Mouse (Mus musculus) forebrain, embryonic 10.5 days (tissue): ENCODE measurements around the gene Fam129b. TPM values are rescaled to one million over a fixed set of nuclear protein-coding genes. Genes with fewer than 3 reads are reported as not detected.
"Not testable (repeated sequence)": the region's sequence is repeated elsewhere in the genome, so short reads cannot be mapped to it uniquely, and the experiment has no call there.

Experiments used
- DNase-seq: peaks from one replicate; pipeline ENCODE4 v3.0.0-alpha.2; 2017; ENCODE audit warnings: low spot score; ENCODE audit errors: extremely low spot score
- H3K27ac ChIP-seq: fragments of 300-500 bp; sonication (generic); 2 replicates; pipeline ENCODE4 v1.5.1; 2016; ENCODE audit warnings: mild to moderate bottlenecking
- H3K27me3 ChIP-seq: fragments of 300-500 bp; sonication (generic); 2 replicates; pipeline ENCODE4 v1.6.1; 2016; ENCODE audit warnings: mild to moderate bottlenecking; ENCODE audit not compliant: poor library complexity, severe bottlenecking
- H3K36me3 ChIP-seq: fragments of 300-500 bp; sonication (generic); replicated peaks from 2 replicates; pipeline ENCODE4 v1.6.1; 2016; ENCODE audit warnings: mild to moderate bottlenecking, moderate library complexity
- H3K4me1 ChIP-seq: fragments of 300-500 bp; sonication (generic); 2 replicates; pipeline ENCODE4 v1.6.1; 2016
- H3K4me3 ChIP-seq: fragments of 300-500 bp; sonication (generic); 2 replicates; pipeline ENCODE4 v1.5.1; 2016; ENCODE audit warnings: mild to moderate bottlenecking, moderate library complexity
- H3K9me3 ChIP-seq: fragments of 300-500 bp; sonication (generic); 2 replicates; pipeline ENCODE4 v1.6.1; 2016; ENCODE audit warnings: mild to moderate bottlenecking, moderate library complexity
- WGBS: fragments of 180-500 bp; shearing (Covaris S2); methylation state at CpG from one replicate; pipeline ENCODE4 v1.1.7; 2016; 5-methylcytosine and 5-hydroxymethylcytosine counted together
- polyA plus RNA-seq: library from polyadenylated mRNA; unstranded; fragments of >200 nt; fragmentation: Nextera tagmentation; extraction: Ambion mirVana; gene quantifications from 2 replicates; pipeline ENCODE4 v1.2.1, GENCODE M21; 2016

The Fam129b gene
- polyA plus RNA-seq, 1 experiment from 2014 or later: 25.3 TPM

DNA sequence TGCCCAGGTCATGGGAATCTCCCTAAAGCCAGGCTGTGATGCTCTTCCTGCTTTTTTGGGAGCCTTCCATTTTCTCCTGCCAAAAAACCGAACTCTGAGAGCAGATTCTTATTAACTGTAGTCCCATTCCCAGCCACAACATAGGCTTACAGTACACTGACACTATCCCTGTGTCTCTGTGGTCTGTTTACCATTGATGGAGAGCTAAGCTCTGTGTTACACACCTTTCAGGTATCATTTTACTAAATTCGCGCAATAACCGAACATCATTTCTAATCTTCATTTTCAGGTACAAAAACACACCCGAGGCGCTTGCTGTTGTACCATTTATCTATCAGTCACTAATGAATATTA is 28.5 kb upstream of the Fam129b start:
- peak overlapping the region; percentile 88 for H3K4me3 ChIP-seq
- peaks cover 34% of the 10 kb centered on the region for H3K4me1 ChIP-seq
- H3K27ac ChIP-seq: peak overlapping the region; percentile 87; the same call in 1 of the 2 replicates
- H3K36me3 ChIP-seq: no peaks in the 10 kb centered on the region
- 46% methylated on average over 6 of the region's 6 CpGs for WGBS
- H3K27me3 ChIP-seq: peaks cover 32% of the 10 kb centered on the region
- no peaks in the 10 kb centered on the region for H3K9me3 ChIP-seq
- no peak for DNase-seq

DNA sequence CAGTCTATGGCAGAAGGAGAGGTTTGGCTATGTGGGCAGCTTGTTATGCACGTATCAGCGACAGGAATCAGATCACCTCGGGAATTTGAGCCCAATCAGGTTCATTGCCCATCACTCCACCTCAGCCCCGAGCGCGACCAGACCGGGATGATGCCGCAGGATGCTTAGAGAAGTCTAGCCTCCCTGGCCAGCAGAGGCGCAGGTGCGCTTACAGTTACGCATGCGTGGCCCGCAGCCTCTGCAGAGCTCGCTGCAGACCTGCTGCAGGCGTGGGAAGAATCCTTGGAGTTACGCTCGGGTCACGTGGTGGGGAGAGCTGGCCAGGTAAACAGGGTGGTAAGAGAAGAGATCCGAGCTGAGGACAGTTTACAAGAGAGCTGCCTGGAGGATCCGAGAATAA is 23.8 kb upstream of the Fam129b start:
- peaks cover 17% of the 10 kb centered on the region for H3K4me1 ChIP-seq
- no peaks in the 10 kb centered on the region for H3K36me3 ChIP-seq
- 2% methylated on average over 20 of the region's 20 CpGs for WGBS
- no peak overlapping the region for H3K27ac ChIP-seq
- peak; percentile 43 for DNase-seq
- peaks cover 26% of the 10 kb centered on the region for H3K27me3 ChIP-seq
- no peaks in the 10 kb centered on the region for H3K9me3 ChIP-seq
- peak overlapping the region; percentile 31 for H3K4me3 ChIP-seq

DNA sequence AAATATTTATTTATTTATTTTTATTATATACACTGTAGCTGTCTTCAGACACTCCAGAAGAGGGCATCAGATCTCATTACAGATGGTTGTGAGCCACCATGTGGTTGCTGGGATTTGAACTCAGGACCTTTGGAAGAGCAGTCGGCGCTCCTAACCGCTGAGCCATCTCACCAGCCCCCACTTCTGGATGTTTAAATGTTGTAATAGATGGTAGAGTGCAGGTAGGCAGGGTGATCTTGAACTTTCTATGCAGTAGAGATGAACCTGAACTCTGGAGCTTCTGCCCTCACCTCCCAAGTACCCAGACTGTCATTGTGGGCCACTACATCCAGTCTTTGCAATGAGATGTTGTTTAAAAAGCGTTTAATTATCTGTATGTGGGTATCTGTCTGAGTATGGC is 22.2 kb upstream of the Fam129b start:
- H3K4me3 ChIP-seq, H3K27ac ChIP-seq, H3K9me3 ChIP-seq, H3K36me3 ChIP-seq, DNase-seq: not testable (repeated sequence)
- H3K4me1 ChIP-seq: peaks cover 16% of the 10 kb centered on the region
- peaks cover 26% of the 10 kb centered on the region for H3K27me3 ChIP-seq
- WGBS: 66% methylated on average over 4 of the region's 4 CpGs

DNA sequence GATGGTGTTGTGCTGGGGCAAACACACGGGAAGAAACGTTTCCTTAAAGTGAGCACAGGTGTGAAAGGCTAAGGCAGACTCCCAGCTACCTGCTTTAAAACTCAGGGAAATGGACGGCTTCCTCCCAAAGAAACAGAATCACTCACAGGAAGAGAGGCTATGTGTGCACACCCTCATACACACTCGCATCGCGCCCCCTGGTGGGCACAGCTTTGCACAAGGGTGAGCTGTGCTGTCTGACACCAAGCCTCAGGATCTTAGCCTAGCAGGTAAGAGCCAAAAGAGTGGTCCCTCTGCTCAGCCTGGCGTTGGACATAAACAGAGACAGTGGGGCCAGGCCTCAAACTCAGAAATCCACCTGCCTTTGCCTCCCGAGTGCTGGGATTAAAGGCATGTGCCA is 21.7 kb upstream of the Fam129b start:
- peaks cover 26% of the 10 kb centered on the region for H3K27me3 ChIP-seq
- H3K27ac ChIP-seq: no peak overlapping the region
- peak; percentile 85 for DNase-seq
- no peak overlapping the region for H3K4me3 ChIP-seq
- WGBS: 10% methylated on average over 8 of the region's 8 CpGs
- H3K36me3 ChIP-seq: no peaks in the 10 kb centered on the region
- no peaks in the 10 kb centered on the region for H3K9me3 ChIP-seq
- peaks cover 16% of the 10 kb centered on the region for H3K4me1 ChIP-seq

DNA sequence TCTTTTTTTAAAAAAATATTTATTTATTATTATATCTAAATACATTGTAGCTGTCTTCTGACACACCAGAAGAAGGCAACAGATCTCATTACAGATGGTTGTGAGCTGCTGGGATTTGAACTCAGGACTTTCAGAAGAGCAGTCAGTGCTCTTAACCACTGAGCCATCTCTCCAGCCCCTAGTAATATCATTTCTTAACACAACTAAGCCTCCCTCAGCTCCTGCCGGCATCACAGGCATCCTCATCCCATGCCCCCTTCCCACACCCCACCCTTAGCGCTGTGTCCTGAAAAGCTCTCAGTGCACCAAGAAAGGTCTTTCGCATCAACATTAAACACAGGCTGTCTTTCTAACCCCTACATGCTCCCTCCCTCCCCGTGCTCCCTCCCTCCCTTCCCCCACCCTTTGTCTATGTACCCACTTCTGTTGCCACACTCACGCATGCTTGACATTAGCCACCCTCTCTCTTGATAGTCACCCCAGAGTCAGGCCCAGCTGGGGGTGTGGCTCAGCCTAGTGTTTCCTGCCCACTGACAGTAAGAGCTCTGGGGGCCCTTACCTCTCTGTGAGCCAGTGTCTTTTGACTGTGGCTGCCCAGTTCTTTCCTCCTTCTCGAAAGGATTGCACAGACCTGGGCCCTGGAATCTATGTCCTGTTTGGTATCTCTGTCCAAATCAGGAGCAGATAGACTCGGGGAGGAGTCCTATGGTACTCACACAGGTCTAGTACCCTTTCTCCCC is 20.7 kb upstream of the Fam129b start:
- H3K27ac ChIP-seq: no peak overlapping the region
- no peaks in the 10 kb centered on the region for H3K9me3 ChIP-seq
- H3K36me3 ChIP-seq: no peaks in the 10 kb centered on the region
- DNase-seq: no peak
- no peak overlapping the region for H3K4me3 ChIP-seq
- H3K27me3 ChIP-seq: peaks cover 26% of the 10 kb centered on the region
- WGBS: 75% methylated on average over 7 of the region's 7 CpGs
- peaks cover 16% of the 10 kb centered on the region for H3K4me1 ChIP-seq

DNA sequence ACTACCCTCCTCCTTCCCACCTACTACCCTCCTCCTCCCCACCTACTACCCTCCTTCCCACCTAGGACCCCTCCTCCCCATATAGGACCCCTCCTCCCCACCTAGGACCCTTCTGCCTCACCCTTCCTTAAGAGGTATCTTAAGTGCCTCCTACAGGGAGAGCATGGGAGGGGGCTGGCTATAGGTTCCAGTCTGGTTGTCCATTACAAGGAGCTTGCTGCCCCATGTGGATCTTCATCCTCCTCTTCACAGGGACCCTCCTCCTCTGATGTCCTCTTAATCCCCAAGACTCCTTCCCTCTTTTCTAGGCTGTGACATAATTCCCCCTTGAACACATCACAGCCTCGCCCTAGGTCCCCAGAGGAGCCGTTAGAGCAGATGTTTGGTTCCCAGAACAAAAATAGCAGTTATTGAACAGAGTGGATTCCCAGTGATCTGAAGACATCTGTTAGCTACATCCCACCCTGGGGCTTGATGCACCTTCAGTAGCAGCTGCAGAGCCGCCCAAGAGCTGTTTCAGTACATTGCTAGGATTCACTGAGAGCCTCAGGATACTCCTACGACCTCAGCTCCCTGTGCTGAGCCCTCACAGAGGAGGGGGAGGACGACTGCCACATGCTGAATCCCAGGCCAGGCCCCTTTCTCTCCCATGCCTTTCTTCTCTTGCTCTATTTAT is 20.0 kb upstream of the Fam129b start:
- H3K27me3 ChIP-seq: peaks cover 21% of the 10 kb centered on the region
- no peak overlapping the region for H3K4me3 ChIP-seq
- no peaks in the 10 kb centered on the region for H3K9me3 ChIP-seq
- no peak overlapping the region for H3K27ac ChIP-seq
- no peaks in the 10 kb centered on the region for H3K36me3 ChIP-seq
- H3K4me1 ChIP-seq: peaks cover 13% of the 10 kb centered on the region
- WGBS: 53% methylated on average over 5 of the region's 5 CpGs
- no peak for DNase-seq

DNA sequence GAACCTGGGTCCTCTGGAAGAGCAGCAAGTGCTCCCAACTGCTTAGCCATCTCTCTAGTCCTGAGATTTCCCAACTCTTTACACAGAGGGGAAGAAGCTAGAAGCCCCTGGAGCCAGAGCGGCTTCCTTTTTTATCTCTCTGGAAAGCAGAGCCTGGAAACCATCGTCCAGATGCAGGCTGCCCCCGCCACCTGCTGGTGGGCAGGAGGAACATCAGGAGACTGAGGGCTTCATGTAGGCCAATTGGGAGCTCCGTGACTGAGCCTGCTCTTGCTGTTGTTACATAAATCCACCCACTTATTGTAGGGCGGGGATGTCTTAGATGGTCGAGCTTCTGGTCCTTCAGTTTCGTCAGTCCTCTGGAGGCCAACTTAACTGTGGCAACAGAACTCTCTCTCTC is 18.3 kb upstream of the Fam129b start:
- H3K4me3 ChIP-seq: no peak overlapping the region; the same call in 1 of the 2 replicates
- no peak overlapping the region for H3K27ac ChIP-seq
- no peaks in the 10 kb centered on the region for H3K9me3 ChIP-seq
- H3K4me1 ChIP-seq: peaks cover 4% of the 10 kb centered on the region
- DNase-seq: peak; percentile 84
- WGBS: 2% methylated on average over 7 of the region's 7 CpGs
- H3K36me3 ChIP-seq: no peaks in the 10 kb centered on the region
- peaks cover 4% of the 10 kb centered on the region for H3K27me3 ChIP-seq

DNA sequence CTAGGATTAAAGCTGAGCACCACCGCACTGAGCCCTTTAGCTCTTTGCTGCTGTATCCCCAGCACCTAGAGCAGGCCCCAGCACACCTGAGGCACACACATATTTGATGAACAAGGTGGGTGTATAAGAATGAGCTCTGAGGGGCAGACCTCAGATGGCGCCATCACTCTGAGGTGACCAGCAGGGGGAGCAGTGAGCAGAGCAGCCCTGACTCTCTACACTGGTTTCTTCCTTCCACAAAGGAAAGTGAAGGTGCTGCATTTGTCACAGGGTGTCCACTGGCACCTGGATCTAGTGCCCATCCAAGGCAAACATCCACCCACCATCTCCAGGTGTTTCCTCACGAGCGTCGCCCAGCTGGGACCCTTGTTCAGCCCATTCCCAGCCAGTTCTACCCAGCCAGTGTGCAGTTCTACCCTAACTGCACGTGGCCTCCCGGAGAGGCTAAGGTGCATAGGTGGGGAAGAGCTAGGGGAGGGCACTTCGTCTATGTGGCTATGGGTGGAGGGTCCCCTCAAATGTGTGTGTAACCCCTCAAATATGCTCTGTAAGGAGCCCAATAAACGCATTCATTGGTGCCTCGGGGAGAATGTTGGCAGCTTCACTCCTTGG is 16.8 kb upstream of the Fam129b start:
- H3K4me3 ChIP-seq: no peak overlapping the region
- no peaks in the 10 kb centered on the region for H3K36me3 ChIP-seq
- no peaks in the 10 kb centered on the region for H3K9me3 ChIP-seq
- H3K27ac ChIP-seq: no peak overlapping the region
- no peaks in the 10 kb centered on the region for H3K27me3 ChIP-seq
- DNase-seq: peak; percentile 57
- peaks cover 4% of the 10 kb centered on the region; the same call in 1 of the 2 replicates for H3K4me1 ChIP-seq
- WGBS: 46% methylated on average over 10 of the region's 10 CpGs

DNA sequence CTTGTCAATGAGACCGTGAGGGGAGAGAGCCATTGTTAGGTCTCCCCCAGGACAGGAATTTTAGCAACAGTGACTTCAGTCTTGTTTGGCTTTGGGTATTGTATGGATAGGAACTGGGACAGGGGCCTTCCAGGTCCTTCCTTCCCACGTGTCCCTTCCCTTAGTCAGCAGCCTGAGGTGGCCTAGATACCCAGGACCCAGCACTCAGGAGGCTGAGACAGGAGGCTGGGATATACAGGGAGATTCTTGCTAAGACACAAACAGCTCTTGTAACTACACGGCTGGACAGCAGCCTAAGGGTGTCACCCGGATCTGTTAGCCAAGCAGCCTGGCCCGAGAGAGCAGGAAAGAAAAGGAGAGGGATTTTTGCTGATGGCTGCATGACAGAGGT is 16.3 kb upstream of the Fam129b start:
- Histone ChIP-seq H3K27ac (no peak overlapping the region; the same call in 1 of the 2 replicates), H3K36me3 (no peaks in the 10 kb centered on the region), H3K9me3 (no peaks in the 10 kb centered on the region), H3K4me3 (no peak overlapping the region), H3K27me3 (no peaks in the 10 kb centered on the region), H3K4me1 (peaks cover 4% of the 10 kb centered on the region; the same call in 1 of the 2 replicates)
- DNase-seq: no peak
- WGBS: 75% methylated on average over 5 of the region's 5 CpGs

DNA sequence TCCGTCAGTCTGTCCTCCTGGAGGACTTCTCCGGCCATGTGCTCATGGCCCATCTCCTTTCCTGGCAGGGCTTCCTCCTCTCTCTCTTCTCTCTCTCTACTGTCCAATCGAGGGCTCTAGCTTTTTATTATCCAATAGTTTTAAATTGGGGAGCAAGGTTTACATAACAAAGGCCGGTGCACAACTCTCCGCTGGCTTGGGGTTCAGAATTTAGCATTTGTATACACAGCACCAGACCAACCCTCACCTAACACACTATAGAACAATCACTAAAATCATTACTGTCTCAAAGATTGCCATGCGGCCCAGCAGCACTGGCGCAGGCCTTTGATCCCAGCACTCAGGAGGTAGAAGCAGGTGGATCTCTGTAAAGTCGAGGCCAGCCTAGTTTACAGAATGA is 15.1 kb upstream of the Fam129b start:
- H3K27me3 ChIP-seq: no peaks in the 10 kb centered on the region
- no peak overlapping the region for H3K27ac ChIP-seq
- H3K36me3 ChIP-seq: no peaks in the 10 kb centered on the region
- WGBS: 84% methylated on average over 8 of the region's 8 CpGs
- H3K9me3 ChIP-seq: no peaks in the 10 kb centered on the region
- no peak for DNase-seq
- H3K4me3 ChIP-seq: no peak overlapping the region
- peaks cover 4% of the 10 kb centered on the region; the same call in 1 of the 2 replicates for H3K4me1 ChIP-seq

DNA sequence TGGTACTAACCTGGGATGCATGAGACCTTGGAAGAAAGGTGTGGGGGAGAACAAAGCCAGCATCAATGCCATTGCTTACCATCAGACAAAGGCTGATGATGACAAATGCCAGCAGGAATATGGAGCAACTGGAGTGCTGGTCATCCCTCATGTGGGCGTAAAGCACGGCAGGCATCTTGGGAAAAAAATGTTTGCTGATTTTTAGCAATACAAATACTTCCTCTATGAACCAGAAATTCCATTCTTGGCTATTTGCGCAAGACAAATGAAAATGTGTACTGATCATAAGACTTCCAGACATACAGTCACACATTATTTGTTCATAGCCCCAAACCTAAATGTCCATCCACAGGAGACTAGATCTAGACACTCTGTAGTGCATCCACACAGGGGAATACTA is 12.6 kb upstream of the Fam129b start:
- DNase-seq: no peak
- Histone ChIP-seq H3K9me3 (no peaks in the 10 kb centered on the region), H3K36me3 (no peaks in the 10 kb centered on the region), H3K4me1 (no peaks in the 10 kb centered on the region), H3K27me3 (no peaks in the 10 kb centered on the region), H3K4me3 (no peak overlapping the region), H3K27ac (no peak overlapping the region)
- WGBS: 92% methylated on average over 3 of the region's 3 CpGs

DNA sequence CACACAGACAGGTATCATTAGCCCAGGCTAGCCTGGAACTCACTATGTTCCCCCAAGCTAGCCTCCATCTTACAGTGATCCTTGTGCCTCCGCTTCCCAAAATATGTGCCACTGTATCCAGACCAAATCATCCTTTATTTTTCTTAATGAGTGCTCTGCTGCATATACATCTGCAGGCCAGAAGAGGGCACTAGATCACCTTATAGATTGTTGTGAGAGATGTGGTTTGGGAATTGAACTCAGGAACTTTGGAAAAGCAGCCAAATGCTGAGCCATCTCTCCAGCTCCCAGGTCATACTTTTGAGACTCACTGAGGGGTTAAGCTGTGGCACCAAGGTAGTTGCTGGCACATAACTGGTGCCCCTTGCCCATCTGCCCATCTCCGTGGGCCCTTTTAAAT is 11.2 kb upstream of the Fam129b start:
- 67% methylated on average over 2 of the region's 2 CpGs for WGBS
- DNase-seq: no peak
- H3K36me3 ChIP-seq: no peaks in the 10 kb centered on the region
- no peak overlapping the region for H3K27ac ChIP-seq
- H3K4me1 ChIP-seq: no peaks in the 10 kb centered on the region
- H3K4me3 ChIP-seq: no peak overlapping the region
- no peaks in the 10 kb centered on the region for H3K9me3 ChIP-seq
- no peaks in the 10 kb centered on the region for H3K27me3 ChIP-seq

DNA sequence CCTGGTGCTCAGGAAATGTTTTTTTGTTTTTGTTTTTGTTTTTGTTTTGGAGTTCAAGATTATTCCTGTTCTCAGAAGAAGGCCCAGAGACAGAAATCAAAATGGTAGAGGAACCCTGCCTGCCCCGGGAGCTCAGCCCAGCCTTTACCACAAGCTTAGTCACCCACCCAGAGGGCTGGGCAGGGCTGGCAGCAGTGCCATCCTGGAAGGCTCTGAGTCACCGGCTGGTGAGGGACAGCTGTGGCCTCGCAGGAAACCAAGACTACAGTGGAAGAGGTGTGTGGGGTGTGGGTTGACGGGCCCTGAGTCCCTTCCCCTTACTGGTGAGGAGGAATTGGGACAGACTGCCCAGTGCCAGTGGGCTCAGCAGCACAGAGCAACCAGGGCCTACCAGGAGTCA is 8.6 kb upstream of the Fam129b start:
- no peaks in the 10 kb centered on the region for H3K36me3 ChIP-seq
- H3K4me1 ChIP-seq: 0 out of 2 replicates have a peak, but pooled peaks cover 3% of the 10 kb centered on the region
- WGBS: 90% methylated on average over 4 of the region's 4 CpGs
- H3K27me3 ChIP-seq: no peaks in the 10 kb centered on the region
- no peak overlapping the region for H3K27ac ChIP-seq
- H3K9me3 ChIP-seq: no peaks in the 10 kb centered on the region
- no peak for DNase-seq
- H3K4me3 ChIP-seq: no peak overlapping the region
